Comparison of ENCODE assay signal across 27 mouse cellular contexts in genomic region chr5:134852873-134853272, GRCm38 (mm10). TPM values are rescaled to one million over a fixed set of nuclear protein-coding genes. Genes with fewer than 3 reads are reported as not detected.
DNase-seq lines count a peak whose midpoint lies in the region; ATAC-seq and TF ChIP-seq lines count a peak whose summit lies in the region.
"Had no signal": no experiment of that assay in that cellular context is flagged by ENCODE, and none has a peak within 500 bp of the region (broad histone marks: within the 10 kb centered on the region; RNA-seq: fewer than 3 reads in every experiment).

No protein-coding gene starts in this region.

- no peak overlapping the region for H3K4me2 ChIP-seq in liver, postnatal 0 days (ENCODE audit: low read depth, low read length)
- H3K4me2 ChIP-seq in liver, embryonic 12.5 days: no peak overlapping the region
- H3K4me2 ChIP-seq in midbrain, embryonic 11.5 days: no peak overlapping the region
- no peak overlapping the region for H3K4me2 ChIP-seq in midbrain, embryonic 14.5 days (ENCODE audit: low read length)

- no peaks in the 10 kb centered on the region for H3K27me3 ChIP-seq in liver, adult 2 months (ENCODE audit: control insufficient read depth, insufficient read depth, low read length)
- no peaks in the 10 kb centered on the region for H3K27me3 ChIP-seq in liver, postnatal 0 days (ENCODE audit: insufficient read depth, low read length)
- no peaks in the 10 kb centered on the region for H3K27me3 ChIP-seq in liver, embryonic 12.5 days (replicated peaks)
- H3K27me3 ChIP-seq in midbrain, embryonic 11.5 days (ENCODE audit: control insufficient read depth, insufficient read depth, low read length): no peaks in the 10 kb centered on the region
- no peaks in the 10 kb centered on the region for H3K27me3 ChIP-seq in midbrain, embryonic 14.5 days (ENCODE audit: control insufficient read depth, insufficient read depth, low read length)
- H3K27me3 ChIP-seq: Patski had no signal

- H3K36me3 ChIP-seq in liver, adult 2 months (ENCODE audit: control insufficient read depth, insufficient read depth, low read length): no peaks in the 10 kb centered on the region
- H3K36me3 ChIP-seq in liver, postnatal 0 days (replicated peaks; ENCODE audit: insufficient read depth, low read length): no peaks in the 10 kb centered on the region
- no peaks in the 10 kb centered on the region for H3K36me3 ChIP-seq in liver, embryonic 12.5 days
- no peaks in the 10 kb centered on the region for H3K36me3 ChIP-seq in midbrain, embryonic 11.5 days (ENCODE audit: control insufficient read depth, insufficient read depth, low read length)
- H3K36me3 ChIP-seq in midbrain, embryonic 14.5 days (ENCODE audit: control insufficient read depth, insufficient read depth, low read length): no peaks in the 10 kb centered on the region
- H3K36me3 ChIP-seq: G1E had no signal

- TF ChIP-seq POLR2A in liver, adult 2 months (IDR thresholded peaks at IDR 0.05; ENCODE audit: extremely low read depth, insufficient read depth, low read length): no peak

- no peaks in the 10 kb centered on the region for H3K9me3 ChIP-seq in liver, postnatal 0 days (ENCODE audit: low read length)
- H3K9me3 ChIP-seq in liver, embryonic 12.5 days (replicated peaks): no peaks in the 10 kb centered on the region
- H3K9me3 ChIP-seq in midbrain, embryonic 11.5 days (ENCODE audit: control insufficient read depth, low read length): no peaks in the 10 kb centered on the region
- no peaks in the 10 kb centered on the region for H3K9me3 ChIP-seq in midbrain, embryonic 14.5 days (ENCODE audit: control insufficient read depth, low read length)
- H3K9me3 ChIP-seq: G1E had no signal

- no peak for TF ChIP-seq EP300 in liver, postnatal 0 days (IDR thresholded peaks at IDR 0.05; ENCODE audit: low read depth)

- 48% methylated on average over 5 of the region's 5 CpGs for WGBS in liver, adult 2 months
- WGBS in liver, postnatal 0 days (ENCODE audit: insufficient replicate concordance): 51% methylated on average over 5 of the region's 5 CpGs
- 59% methylated on average over 5 of the region's 5 CpGs for WGBS in liver, embryonic 12.5 days (ENCODE audit: insufficient replicate concordance)
- 83% methylated on average over 5 of the region's 5 CpGs for WGBS in midbrain, embryonic 11.5 days
- WGBS in midbrain, embryonic 14.5 days: 92% methylated on average over 5 of the region's 5 CpGs

- peak; percentile 48 for DNase-seq in liver, adult 2 months (ENCODE audit: extremely low read depth, low read depth, low spot score)
- no peak for DNase-seq in liver
- no peak for DNase-seq in liver, postnatal 0 days
- DNase-seq in midbrain, embryonic 11.5 days (ENCODE audit: low spot score, missing footprints): peak; percentile 62
- no peak for DNase-seq in midbrain, embryonic 14.5 days
- DNase-seq: adrenal gland, adult 2 months; adrenal gland, adult 8-10 months; adrenal gland, postnatal 10 days; adrenal gland, postnatal 14 days; adrenal gland, postnatal 25 days; adrenal gland, postnatal 36 days; B cell, adult 2 months; cerebellum, adult 11 months; cerebellum, adult 11-12 months; cerebellum, adult 18-20 months had no signal

- peaks cover 5% of the 10 kb centered on the region for H3K4me1 ChIP-seq in liver, adult 2 months (ENCODE audit: control insufficient read depth, insufficient read depth, low read length)
- 0 out of 2 replicates have a peak, but pooled peaks cover 4% of the 10 kb centered on the region for H3K4me1 ChIP-seq in liver, postnatal 0 days (ENCODE audit: insufficient read depth)
- no peaks in the 10 kb centered on the region for H3K4me1 ChIP-seq in liver, embryonic 12.5 days
- H3K4me1 ChIP-seq in midbrain, embryonic 11.5 days (ENCODE audit: control insufficient read depth, insufficient read depth, low read length): no peaks in the 10 kb centered on the region
- H3K4me1 ChIP-seq in midbrain, embryonic 14.5 days (ENCODE audit: control insufficient read depth, insufficient read depth, low read length): no peaks in the 10 kb centered on the region

- H3K9ac ChIP-seq in liver, adult 2 months (ENCODE audit: low read depth, low read length): no peak overlapping the region
- H3K9ac ChIP-seq in liver, postnatal 0 days (replicated peaks): no peak overlapping the region
- no peak overlapping the region for H3K9ac ChIP-seq in liver, embryonic 12.5 days
- H3K9ac ChIP-seq in midbrain, embryonic 11.5 days (ENCODE audit: low read length): no peak overlapping the region
- no peak overlapping the region for H3K9ac ChIP-seq in midbrain, embryonic 14.5 days (replicated peaks; ENCODE audit: low read length)

- no peak for TF ChIP-seq CTCF in liver, adult 2 months (IDR thresholded peaks at IDR 0.05; ENCODE audit: low read depth, low read length)
- TF ChIP-seq CTCF in liver, postnatal 0 days (IDR thresholded peaks at IDR 0.05; ENCODE audit: low read depth): no peak

- H3K4me3 ChIP-seq in liver, adult 2 months (ENCODE audit: insufficient read depth, low read depth, low read length): no peak overlapping the region
- no peak overlapping the region for H3K4me3 ChIP-seq in liver, postnatal 0 days (ENCODE audit: low read depth, low read length)
- no peak overlapping the region for H3K4me3 ChIP-seq in liver, embryonic 12.5 days
- H3K4me3 ChIP-seq in midbrain, embryonic 11.5 days (ENCODE audit: low read depth, low read length): no peak overlapping the region
- H3K4me3 ChIP-seq in midbrain, embryonic 14.5 days (replicated peaks; ENCODE audit: low read depth, low read length): no peak overlapping the region

- no peaks in the 10 kb centered on the region for H3K79me2 ChIP-seq in liver, adult 2 months (ENCODE audit: control insufficient read depth, insufficient read depth, low read length)

- H3K27ac ChIP-seq in liver, adult 2 months (replicated peaks; ENCODE audit: insufficient read depth, low read depth, low read length): no peak overlapping the region; the same call in 1 of the 2 replicates
- H3K27ac ChIP-seq in liver, postnatal 0 days (ENCODE audit: low read depth): no peak overlapping the region
- H3K27ac ChIP-seq in liver, embryonic 12.5 days: no peak overlapping the region
- no peak overlapping the region for H3K27ac ChIP-seq in midbrain, embryonic 11.5 days (ENCODE audit: low read depth, low read length)
- H3K27ac ChIP-seq in midbrain, embryonic 14.5 days (replicated peaks; ENCODE audit: low read depth, low read length): no peak overlapping the region

- ATAC-seq in liver, postnatal 0 days: peak; percentile 53
- ATAC-seq in liver, embryonic 12.5 days: no peak
- no peak for ATAC-seq in midbrain, embryonic 11.5 days (ENCODE audit: low FRiP score)
- no peak for ATAC-seq in midbrain, embryonic 14.5 days (ENCODE audit: low FRiP score, low TSS enrichment)
- ATAC-seq: activated CD4-positive, CD25-positive, alpha-beta regulatory T cell, adult 4 months; CD4-positive, CD25-positive, alpha-beta regulatory T cell, adult 4 months; Patski had no signal

RNA-seq across cellular contexts. Expression of gene Tmem270, which starts 53.7 kb away (rescaled TPM):
- total RNA-seq in liver, adult 2 months (2014; rRNA removed): not detected in 2 replicates
- not detected in 2 replicates for polyA plus RNA-seq in liver, adult 2 months (2012; rRNA removed)
- polyA plus RNA-seq in liver, postnatal 0 days (2015; fragmentation: Nextera tagmentation; extraction: Ambion mirVana): not detected in 2 replicates
- polyA plus RNA-seq in liver, embryonic 12.5 days (2016; fragmentation: Nextera tagmentation; extraction: Ambion mirVana): not detected in 2 replicates
- not detected in 2 replicates for polyA plus RNA-seq in midbrain, embryonic 11.5 days (2014; fragmentation: Nextera tagmentation; extraction: Ambion mirVana)
- not detected in 2 replicates for polyA plus RNA-seq in midbrain, embryonic 14.5 days (2014; fragmentation: Nextera tagmentation; extraction: Ambion mirVana)
- total RNA-seq: adrenal gland, adult 18-20 months; adrenal gland, adult 2 months; adrenal gland, adult 8-10 months; adrenal gland, postnatal 10 days; adrenal gland, postnatal 14 days; adrenal gland, postnatal 25 days; adrenal gland, postnatal 36 days; adrenal gland, postnatal 4 days; CH12.LX; ES-E14; G1E; MEL had no signal
- polyA plus RNA-seq: activated CD4-positive, CD25-positive, alpha-beta regulatory T cell, adult 4 months; adrenal gland, adult 2 months; brain, embryonic 14.5 days; C2C12; CD4-positive, CD25-positive, alpha-beta regulatory T cell, adult 4 months; G1E; Patski had no signal

Comparison
In these comparisons a context has a peak if more than half of its experiments do, and no peak if none do; other contexts are left out.
1. DNase-seq: peak in liver, adult 2 months (single experiment) and midbrain, embryonic 11.5 days (single experiment); none in liver (single experiment), liver, postnatal 0 days (single experiment) and midbrain, embryonic 14.5 days (single experiment).